Mouse (Mus musculus) liver, postnatal 0 days (tissue): ENCODE results near the gene Lctl. TPM values are rescaled to one million over a fixed set of nuclear protein-coding genes. Genes with fewer than 3 reads are reported as not detected.
A peak's percentile ranks its signal among the peaks of the same experiment; 100 is the strongest.

Source experiments
- ATAC-seq: fragments of 200-750 bp; cut with Nextera tagmentation; 2 replicates; pipeline ENCODE4 v1.8.0; 2017; ENCODE audit warnings: mild to moderate bottlenecking, moderate library complexity
- DNase-seq: peaks from one replicate; pipeline ENCODE4 v3.0.0-alpha.2; 2016
- H3K27ac ChIP-seq: fragments of 300-500 bp; sonication (generic); 2 replicates; pipeline ENCODE4 v1.5.1; 2014; ENCODE audit warnings: antibody characterized with exemption, moderate library complexity, mild to moderate bottlenecking, low read depth
- H3K27me3 ChIP-seq: fragments of 300-500 bp; sonication (generic); 2 replicates; pipeline ENCODE4 v1.6.1; 2014; ENCODE audit warnings: low read length, control low read depth, mixed read lengths; ENCODE audit not compliant: insufficient read depth
- H3K36me3 ChIP-seq: fragments of 300-500 bp; sonication (generic); replicated peaks from 2 replicates; pipeline ENCODE4 v1.6.1; 2014; ENCODE audit warnings: mild to moderate bottlenecking, control low read depth, low read length, moderate library complexity, mixed read lengths; ENCODE audit not compliant: insufficient read depth
- H3K4me1 ChIP-seq: fragments of 300-500 bp; sonication (generic); 2 replicates; pipeline ENCODE4 v1.6.1; 2014; ENCODE audit warnings: antibody characterized with exemption, mild to moderate bottlenecking, control low read depth; ENCODE audit not compliant: insufficient read depth
- H3K4me2 ChIP-seq: fragments of 300-500 bp; sonication (generic); 2 replicates; pipeline ENCODE4 v1.6.1; 2014; ENCODE audit warnings: low read depth, mild to moderate bottlenecking, low read length, moderate library complexity, mixed read lengths
- H3K4me3 ChIP-seq: fragments of 300-500 bp; sonication (generic); 2 replicates; pipeline ENCODE4 v1.5.1; 2014; ENCODE audit warnings: low read depth, low read length
- H3K9ac ChIP-seq: fragments of 300-500 bp; sonication (generic); replicated peaks from 2 replicates; pipeline ENCODE4 v1.6.1; 2014; ENCODE audit warnings: mild to moderate bottlenecking, moderate library complexity
- H3K9me3 ChIP-seq: fragments of 300-500 bp; sonication (generic); 2 replicates; pipeline ENCODE4 v1.6.1; 2016; ENCODE audit warnings: mild to moderate bottlenecking, control low read depth, low read length, mixed read lengths
- CTCF ChIP-seq: sonication (generic); IDR thresholded peaks from 2 replicates; pipeline ENCODE4 v1.5.1; 2016; ENCODE audit warnings: antibody characterized with exemption, low read depth
- EP300 ChIP-seq: IDR thresholded peaks from 2 replicates; pipeline ENCODE4 v1.6.1; 2016; ENCODE audit warnings: antibody characterized with exemption, low read depth, mild to moderate bottlenecking
- WGBS: fragments of 180-500 bp; shearing (Covaris S2); extraction: QIAGEN DNeasy Blood & Tissue Kit; methylation state at CpG from one replicate; pipeline ENCODE4 v1.1.7; 2014; ENCODE audit not compliant: insufficient replicate concordance; 5-methylcytosine and 5-hydroxymethylcytosine counted together
- polyA plus RNA-seq: library from polyadenylated mRNA; unstranded; fragments of >200 nt; fragmentation: Nextera tagmentation; extraction: Ambion mirVana; gene quantifications from 2 replicates; pipeline ENCODE4 v1.2.1, GENCODE M21; 2015

Gene Lctl
- polyA plus RNA-seq, 1 experiment from 2014 or later = not detected

- H3K9ac ChIP-seq = peak overlapping the region; percentile 48
- H3K27me3 ChIP-seq = no peaks in the 10 kb centered on the region
- H3K4me2 ChIP-seq = peak overlapping the region; percentile 33; the same call in 1 of the 2 replicates
- peak overlapping the region; percentile 44 for H3K27ac ChIP-seq
- H3K36me3 ChIP-seq = no peaks in the 10 kb centered on the region
- no peak overlapping the region for H3K4me3 ChIP-seq
- 13% methylated on average over 7 of the region's 7 CpGs for WGBS
- TF ChIP-seq EP300 (no peak), CTCF (no peak)
- ATAC-seq = peak; percentile 68
- peaks cover 21% of the 10 kb centered on the region for H3K4me1 ChIP-seq
- H3K9me3 ChIP-seq = no peaks in the 10 kb centered on the region
- peak; percentile 48 for DNase-seq
These were observed 38.6 kb upstream of the Lctl start for GRCm38 (mm10) chr9:64078386-64078792.

DNA sequence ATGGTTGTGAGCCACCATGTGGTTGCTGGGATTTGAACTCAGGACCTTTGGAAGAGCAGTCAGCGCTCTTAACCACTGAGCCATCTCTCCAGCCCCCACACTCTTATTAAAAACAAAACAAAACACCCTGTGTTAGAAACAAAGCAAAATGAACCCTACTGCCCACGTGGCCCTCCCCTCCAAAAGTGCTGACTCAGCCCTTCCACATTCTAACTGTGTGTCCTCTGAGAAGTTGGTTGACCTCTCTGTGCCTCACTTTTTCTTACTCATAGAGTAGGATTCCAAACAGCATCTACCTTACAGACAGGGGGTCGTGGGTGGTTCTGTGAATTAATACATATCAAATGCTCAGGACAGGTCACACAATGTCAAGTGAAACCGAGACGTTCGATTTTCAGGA, 37.0 kb upstream of the Lctl start:
- H3K4me3 ChIP-seq = no peak overlapping the region
- no peak overlapping the region for H3K9ac ChIP-seq
- no peak overlapping the region for H3K27ac ChIP-seq
- no peak overlapping the region for H3K4me2 ChIP-seq
- TF ChIP-seq CTCF = no peak
- TF ChIP-seq EP300 = no peak
- no peaks in the 10 kb centered on the region for H3K9me3 ChIP-seq
- H3K27me3 ChIP-seq = no peaks in the 10 kb centered on the region
- DNase-seq = no peak
- WGBS = 70% methylated on average over 6 of the region's 6 CpGs
- no peaks in the 10 kb centered on the region for H3K36me3 ChIP-seq
- ATAC-seq = no peak
- peaks cover 32% of the 10 kb centered on the region for H3K4me1 ChIP-seq

- Histone ChIP-seq H3K9me3 (no peaks in the 10 kb centered on the region), H3K4me2 (peak overlapping the region; percentile 83), H3K36me3 (no peaks in the 10 kb centered on the region), H3K4me3 (peak overlapping the region; percentile 45), H3K9ac (peak overlapping the region; percentile 63), H3K4me1 (peaks cover 37% of the 10 kb centered on the region), H3K27ac (peak overlapping the region; percentile 83), H3K27me3 (no peaks in the 10 kb centered on the region)
- DNase-seq (no peak), ATAC-seq (peak; percentile 35; the same call in 1 of the 2 replicates)
- TF ChIP-seq EP300 = no peak
- no peak for TF ChIP-seq CTCF
- WGBS = 45% methylated on average over 7 of the region's 7 CpGs
These were observed 32.7 kb upstream of the Lctl start for GRCm38 (mm10) chr9:64084231-64084630.

GRCm38 (mm10) chr9:64084661-64085399, 32.1 kb upstream of the Lctl start:
- H3K4me1 ChIP-seq = peaks cover 42% of the 10 kb centered on the region

GRCm38 (mm10) chr9:64085976-64086375, 31.0 kb upstream of the Lctl start:
- H3K27ac ChIP-seq = peak overlapping the region; percentile 36
- WGBS = 89% methylated on average over 2 of the region's 2 CpGs
- no peaks in the 10 kb centered on the region for H3K36me3 ChIP-seq
- no peaks in the 10 kb centered on the region for H3K9me3 ChIP-seq
- ATAC-seq = no peak
- H3K9ac ChIP-seq = no peak overlapping the region
- H3K27me3 ChIP-seq = no peaks in the 10 kb centered on the region
- DNase-seq = no peak
- no peak overlapping the region for H3K4me3 ChIP-seq
- no peak for TF ChIP-seq EP300
- TF ChIP-seq CTCF = no peak
- H3K4me2 ChIP-seq = 0 out of 2 replicates have a peak overlapping the region, but pooled peaks have one; percentile 2
- peaks cover 36% of the 10 kb centered on the region for H3K4me1 ChIP-seq

More at GRCm38 (mm10) chr9:64084661-64085399, 32.1 kb upstream of the Lctl start:
- 17% methylated on average over 42 of the region's 49 CpGs for WGBS
- DNase-seq (peak; percentile 82), ATAC-seq (peak; percentile 84)
- Histone ChIP-seq H3K4me3 (peak overlapping the region; percentile 45), H3K9me3 (no peaks in the 10 kb centered on the region), H3K27ac (peak overlapping the region; percentile 83), H3K36me3 (no peaks in the 10 kb centered on the region), H3K27me3 (no peaks in the 10 kb centered on the region), H3K9ac (peak overlapping the region; percentile 63), H3K4me2 (peak overlapping the region; percentile 83)
- TF ChIP-seq CTCF = no peak
- TF ChIP-seq EP300 = no peak

DNA sequence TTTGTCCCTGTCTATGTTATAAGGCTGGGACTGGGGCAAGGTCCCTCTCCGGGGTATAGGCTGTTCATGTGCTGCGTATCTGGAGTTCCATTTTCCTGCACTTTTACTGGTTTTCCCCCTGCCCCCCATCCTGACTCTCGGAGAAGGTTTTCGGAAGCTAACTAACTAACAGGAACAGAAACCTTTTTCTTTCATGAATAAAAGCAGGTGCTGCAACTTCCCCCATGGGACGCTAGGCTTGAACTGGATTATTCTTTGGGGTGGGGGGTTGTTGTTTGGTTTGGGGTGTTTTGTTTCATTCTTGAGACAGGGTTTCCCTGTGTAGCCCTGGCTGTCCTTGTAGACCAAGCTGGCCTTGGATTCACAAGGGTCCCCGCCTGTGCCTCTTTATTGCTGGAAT, 30.4 kb upstream of the Lctl start:
- no peak for TF ChIP-seq CTCF
- TF ChIP-seq EP300 = no peak
- Histone ChIP-seq H3K9me3 (no peaks in the 10 kb centered on the region), H3K27ac (peak overlapping the region; percentile 36; the same call in 1 of the 2 replicates), H3K4me3 (no peak overlapping the region), H3K4me2 (0 out of 2 replicates have a peak overlapping the region, but pooled peaks have one; percentile 2), H3K27me3 (no peaks in the 10 kb centered on the region), H3K4me1 (peaks cover 36% of the 10 kb centered on the region), H3K36me3 (no peaks in the 10 kb centered on the region), H3K9ac (no peak overlapping the region)
- ATAC-seq = no peak
- 71% methylated on average over 6 of the region's 6 CpGs for WGBS
- DNase-seq = peak; percentile 16
